Mouse (Mus musculus) stomach, postnatal 0 days (tissue): ENCODE data around the gene Ubr2.

Experiments used
- CTCF ChIP-seq: IDR thresholded peaks from 2 replicates; pipeline ENCODE4 v1.5.1; 2016; ENCODE audit warnings: antibody characterized with exemption, low read depth, mild to moderate bottlenecking, moderate library complexity
- EP300 ChIP-seq: optimal IDR thresholded peaks from 2 replicates; pipeline ENCODE3; 2016; ENCODE audit warnings: antibody characterized with exemption

- no peak for TF ChIP-seq CTCF
- TF ChIP-seq EP300, result no peak
These were observed 91.4 kb downstream of the Ubr2 start for GRCm38 (mm10) chr17:46918951-46919350.
